Mouse (Mus musculus): ENCODE results near the gene Fbxl17.

The Fbxl17 gene

GRCm38 (mm10) chr17:63403801-63404415 lies 95.9 kb downstream of the Fbxl17 start:
- no peak for DNase-seq (ENCODE audit: extremely low read depth, low read depth, low spot score)

- no peak for DNase-seq (ENCODE audit: extremely low read depth, low read depth, low spot score)
Observed at GRCm38 (mm10) chr17:63402741-63403681, 96.8 kb downstream of the Fbxl17 start.

GRCm38 (mm10) chr17:63402170-63402569 lies 97.6 kb downstream of the Fbxl17 start:
- DNase-seq (ENCODE audit: extremely low read depth, low read depth, low spot score), result no peak

- DNase-seq (ENCODE audit: extremely low read depth, low read depth, low spot score), result no peak
Observed at GRCm38 (mm10) chr17:63400640-63401039, 99.2 kb downstream of the Fbxl17 start.

- no peak for DNase-seq (ENCODE audit: extremely low read depth, low read depth, low spot score)
Observed at GRCm38 (mm10) chr17:63399816-63400215, 100.0 kb downstream of the Fbxl17 start.

GRCm38 (mm10) chr17:63391506-63391905 lies 108.3 kb downstream of the Fbxl17 start:
- DNase-seq (ENCODE audit: extremely low read depth, low read depth, low spot score), result peak; percentile 11

GRCm38 (mm10) chr17:63390951-63391350 lies 108.9 kb downstream of the Fbxl17 start:
- no peak for DNase-seq (ENCODE audit: extremely low read depth, low read depth, low spot score)

- no peak for DNase-seq (ENCODE audit: extremely low read depth, low read depth, low spot score)
Observed at GRCm38 (mm10) chr17:63370977-63371376, 128.8 kb downstream of the Fbxl17 start.

- DNase-seq (ENCODE audit: extremely low read depth, low read depth, low spot score), result no peak
Observed at GRCm38 (mm10) chr17:63369631-63370310, 130.0 kb downstream of the Fbxl17 start.

- no peak for DNase-seq (ENCODE audit: extremely low read depth, low read depth, low spot score)
Observed at GRCm38 (mm10) chr17:63367476-63367875, 132.3 kb downstream of the Fbxl17 start.

- no peak for DNase-seq (ENCODE audit: extremely low read depth, low read depth, low spot score)
Observed at GRCm38 (mm10) chr17:63366045-63366444, 133.8 kb downstream of the Fbxl17 start.

GRCm38 (mm10) chr17:63364605-63365004 lies 135.2 kb downstream of the Fbxl17 start:
- DNase-seq (ENCODE audit: extremely low read depth, low read depth, low spot score), result no peak

- no peak for DNase-seq (ENCODE audit: extremely low read depth, low read depth, low spot score)
Observed at GRCm38 (mm10) chr17:63362196-63362595, 137.6 kb downstream of the Fbxl17 start.

GRCm38 (mm10) chr17:63361679-63362078 lies 138.1 kb downstream of the Fbxl17 start:
- DNase-seq (ENCODE audit: extremely low read depth, low read depth, low spot score), result no peak

GRCm38 (mm10) chr17:63358837-63359236 lies 141.0 kb downstream of the Fbxl17 start:
- DNase-seq (ENCODE audit: extremely low read depth, low read depth, low spot score), result no peak

- DNase-seq (ENCODE audit: extremely low read depth, low read depth, low spot score), result no peak
Observed at GRCm38 (mm10) chr17:63356202-63356601, 143.6 kb downstream of the Fbxl17 start.

- DNase-seq (ENCODE audit: extremely low read depth, low read depth, low spot score), result no peak
Observed at GRCm38 (mm10) chr17:63352634-63353195, 147.1 kb downstream of the Fbxl17 start.

- no peak for DNase-seq (ENCODE audit: extremely low read depth, low read depth, low spot score)
Observed at GRCm38 (mm10) chr17:63351682-63352081, 148.1 kb downstream of the Fbxl17 start.

GRCm38 (mm10) chr17:63350876-63351509 lies 148.8 kb downstream of the Fbxl17 start:
- DNase-seq (ENCODE audit: extremely low read depth, low read depth, low spot score), result no peak

GRCm38 (mm10) chr17:63344101-63344500 lies 155.7 kb downstream of the Fbxl17 start:
- no peak for DNase-seq (ENCODE audit: extremely low read depth, low read depth, low spot score)

GRCm38 (mm10) chr17:63343076-63343475 lies 156.7 kb downstream of the Fbxl17 start:
- DNase-seq (ENCODE audit: extremely low read depth, low read depth, low spot score), result no peak
